Mouse (Mus musculus) MEL (cell line): ENCODE data around the gene Cpsf4l.

Experiments used
- CTCF ChIP-seq, 3 experiments: IDR thresholded peaks in 2 of 3; conservative IDR thresholded peaks in 1 of 3; 2 replicates each; pipeline ENCODE4 v1.5.1; 2011 to 2012; ENCODE audit warnings: low read length in 3 of 3, low read depth in 2 of 3, mild to moderate bottlenecking in 2 of 3, improper control_type of control experiment in 1 of 3, inconsistent platforms in 1 of 3, mixed read lengths in 1 of 3, moderate library complexity in 1 of 3; ENCODE audit not compliant: control insufficient read depth in 1 of 3, insufficient read depth in 1 of 3, poor library complexity in 1 of 3, severe bottlenecking in 1 of 3
- ETS1 ChIP-seq: IDR thresholded peaks from 2 replicates; pipeline ENCODE4 v1.6.1; 2012; ENCODE audit warnings: low read depth, mild to moderate bottlenecking, inconsistent platforms, low read length, improper control_type of control experiment, moderate library complexity
- KAT2A ChIP-seq: conservative IDR thresholded peaks from 2 replicates; pipeline ENCODE4 v1.6.1; 2012; ENCODE audit warnings: low read depth, low read length, improper control_type of control experiment, inconsistent platforms
- MYC ChIP-seq: IDR thresholded peaks from 2 replicates; pipeline ENCODE4 v1.6.1; 2011; ENCODE audit warnings: low read depth, mild to moderate bottlenecking, low read length, improper control_type of control experiment, moderate library complexity
- POLR2A ChIP-seq, 2 experiments: IDR thresholded peaks; 2 replicates each; pipeline ENCODE4 v1.6.1; 2011 to 2012; ENCODE audit warnings: low read length in 2 of 2, mild to moderate bottlenecking in 2 of 2, control low read depth in 1 of 2, improper control_type of control experiment in 1 of 2, low read depth in 1 of 2, moderate library complexity in 1 of 2; ENCODE audit not compliant: control insufficient read depth in 1 of 2, insufficient read depth in 1 of 2, poor library complexity in 1 of 2
- POLR2AphosphoS2 ChIP-seq: IDR thresholded peaks from 2 replicates; pipeline ENCODE4 v1.6.1; 2011; ENCODE audit warnings: low read length, improper control_type of control experiment
- TAL1 ChIP-seq: IDR thresholded peaks from 2 replicates; pipeline ENCODE4 v1.6.1; 2012; ENCODE audit warnings: mild to moderate bottlenecking, inconsistent platforms, low read length, moderate library complexity, mixed read lengths
- USF1 ChIP-seq: IDR thresholded peaks from 2 replicates; pipeline ENCODE4 v1.6.1; 2014; ENCODE audit warnings: low read depth, mild to moderate bottlenecking, inconsistent platforms, low read length, improper control_type of control experiment, moderate library complexity

DNA sequence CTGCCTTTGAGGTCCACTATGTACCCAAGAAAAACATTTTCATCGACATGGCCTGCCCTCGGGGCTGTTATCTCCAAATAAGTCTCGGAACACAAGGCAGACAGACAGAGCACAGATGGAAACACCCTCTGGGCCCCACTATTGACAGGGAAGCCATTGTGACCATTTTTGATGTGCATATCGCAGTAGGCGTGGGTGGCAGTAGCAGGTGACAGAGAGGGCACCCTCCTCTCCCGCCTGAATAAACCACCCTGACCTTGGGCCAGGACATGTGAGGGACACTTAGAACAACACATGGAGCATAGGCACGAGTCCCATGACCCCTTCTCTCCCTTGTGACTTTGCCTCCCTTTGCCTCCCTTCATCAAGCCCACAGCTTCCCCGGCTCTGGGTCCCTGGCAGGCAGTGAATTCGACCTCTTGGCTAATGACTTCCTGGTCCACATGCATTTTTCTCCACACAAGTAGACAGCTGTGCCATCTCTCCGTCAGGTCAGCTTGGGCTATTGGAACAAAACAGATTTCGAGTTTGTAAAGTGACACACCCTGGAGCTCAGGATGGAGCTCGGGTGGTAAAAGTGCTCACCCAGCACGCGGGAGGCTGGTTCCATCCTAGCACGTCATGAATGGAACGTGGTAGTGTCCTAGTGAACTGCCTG is 8.1 kb upstream of the Cpsf4l start:
- TF ChIP-seq POLR2AphosphoS2: no peak
- TF ChIP-seq MYC: no peak
- TF ChIP-seq CTCF (IDR thresholded peaks at IDR 0.05 in 2 of 3, conservative IDR thresholded peaks at IDR 0.05 in 1 of 3; ENCODE audit: control insufficient read depth in 1 of 3, insufficient read depth in 1 of 3, low read depth in 2 of 3, low read length in 3 of 3, poor library complexity in 1 of 3, severe bottlenecking in 1 of 3): no peak
- no peak for TF ChIP-seq KAT2A
- TF ChIP-seq USF1: no peak
- no peak for TF ChIP-seq POLR2A (IDR thresholded peaks at IDR 0.05; ENCODE audit: control insufficient read depth in 1 of 2, insufficient read depth in 1 of 2, low read depth in 1 of 2, low read length in 2 of 2, poor library complexity in 1 of 2)
- TF ChIP-seq ETS1: no peak
- no peak for TF ChIP-seq TAL1
